Mouse (Mus musculus) liver, embryonic 13.5 days (tissue): ENCODE measurements at regions not wholly inside any gene's neighbourhood (a gene's known extent, or its start where the extent isn't known, plus 50 kb on each side); places are given as distances from the start of the nearest gene placed in this dataset.

Source experiments
- ATAC-seq: fragments of 200-750 bp; cut with Nextera tagmentation; 2 replicates; pipeline ENCODE4 v1.8.0; 2017; ENCODE audit warnings: low read depth, mild to moderate bottlenecking, moderate number of reproducible peaks, moderate library complexity
- DNase-seq: peaks from one replicate; pipeline ENCODE4 v3.0.0; 2022
- H3K27ac ChIP-seq: fragments of 300-500 bp; sonication (generic); 2 replicates; pipeline ENCODE4 v1.5.1; 2015; ENCODE audit warnings: moderate library complexity, mild to moderate bottlenecking, inconsistent platforms
- H3K27me3 ChIP-seq: fragments of 300-500 bp; sonication (generic); 2 replicates; pipeline ENCODE4 v1.6.1; 2015; ENCODE audit warnings: mild to moderate bottlenecking, inconsistent platforms
- H3K36me3 ChIP-seq: fragments of 300-500 bp; sonication (generic); 2 replicates; pipeline ENCODE4 v1.6.1; 2015; ENCODE audit warnings: mild to moderate bottlenecking, inconsistent platforms
- H3K4me1 ChIP-seq: fragments of 300-500 bp; sonication (generic); replicated peaks from 2 replicates; pipeline ENCODE4 v1.6.1; 2015; ENCODE audit warnings: inconsistent platforms
- H3K4me2 ChIP-seq: fragments of 300-500 bp; sonication (generic); 2 replicates; pipeline ENCODE4 v1.6.1; 2015; ENCODE audit warnings: inconsistent platforms, mild to moderate bottlenecking, moderate library complexity
- H3K4me3 ChIP-seq: fragments of 300-500 bp; sonication (generic); replicated peaks from 2 replicates; pipeline ENCODE4 v1.5.1; 2015; ENCODE audit warnings: mild to moderate bottlenecking, inconsistent platforms
- H3K9ac ChIP-seq: fragments of 300-500 bp; sonication (generic); 2 replicates; pipeline ENCODE4 v1.6.1; 2015; ENCODE audit warnings: mild to moderate bottlenecking, inconsistent platforms
- H3K9me3 ChIP-seq: fragments of 300-500 bp; sonication (generic); replicated peaks from 2 replicates; pipeline ENCODE4 v1.6.1; 2016; ENCODE audit warnings: inconsistent platforms
- WGBS: fragments of 180-500 bp; shearing (Covaris S2); methylation state at CpG from one replicate; pipeline ENCODE4 v1.1.7; 2015; ENCODE audit not compliant: insufficient replicate concordance; 5-methylcytosine and 5-hydroxymethylcytosine counted together

GRCm38 (mm10) chr9:113371718-113372306, 336.2 kb downstream of the Pdcd6ip start:
- no peak overlapping the region for H3K27ac ChIP-seq
- no peak overlapping the region for H3K4me3 ChIP-seq
- 64% methylated on average over 7 of the region's 7 CpGs for WGBS
- peaks cover 7% of the 10 kb centered on the region; the same call in 1 of the 2 replicates for H3K9me3 ChIP-seq
- no peaks in the 10 kb centered on the region for H3K27me3 ChIP-seq
- no peaks in the 10 kb centered on the region for H3K4me1 ChIP-seq
- no peak for ATAC-seq
- no peak for DNase-seq
- no peaks in the 10 kb centered on the region for H3K36me3 ChIP-seq
- H3K9ac ChIP-seq = no peak overlapping the region
- no peak overlapping the region for H3K4me2 ChIP-seq

DNA sequence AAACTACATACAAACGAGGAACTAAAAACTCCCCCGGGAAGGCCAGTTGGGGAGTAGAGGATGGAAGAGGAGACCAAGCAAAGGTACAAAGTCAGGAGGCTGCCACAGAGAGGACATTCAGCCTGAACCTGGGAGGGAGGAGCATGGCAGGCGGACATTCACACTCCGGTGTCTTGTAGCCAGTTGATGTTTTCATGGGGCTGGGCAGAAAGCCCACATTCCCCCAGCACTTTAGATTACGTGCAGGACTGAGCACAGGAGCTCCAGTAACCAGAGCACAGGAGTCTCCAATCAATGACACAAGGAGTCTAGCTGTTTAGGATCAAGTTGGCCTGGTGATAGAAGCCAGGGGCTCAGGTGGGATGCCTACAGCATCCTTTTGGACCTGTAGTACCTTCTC, 360.1 kb downstream of the Pdcd6ip start:
- no peak overlapping the region for H3K4me2 ChIP-seq
- 61% methylated on average over 5 of the region's 5 CpGs for WGBS
- no peak overlapping the region for H3K9ac ChIP-seq
- H3K36me3 ChIP-seq = no peaks in the 10 kb centered on the region
- H3K27ac ChIP-seq = no peak overlapping the region
- H3K4me1 ChIP-seq = no peaks in the 10 kb centered on the region
- H3K27me3 ChIP-seq = no peaks in the 10 kb centered on the region
- DNase-seq = no peak
- no peak for ATAC-seq
- H3K4me3 ChIP-seq = no peak overlapping the region
- H3K9me3 ChIP-seq = no peaks in the 10 kb centered on the region; the same call in 1 of the 2 replicates

DNA sequence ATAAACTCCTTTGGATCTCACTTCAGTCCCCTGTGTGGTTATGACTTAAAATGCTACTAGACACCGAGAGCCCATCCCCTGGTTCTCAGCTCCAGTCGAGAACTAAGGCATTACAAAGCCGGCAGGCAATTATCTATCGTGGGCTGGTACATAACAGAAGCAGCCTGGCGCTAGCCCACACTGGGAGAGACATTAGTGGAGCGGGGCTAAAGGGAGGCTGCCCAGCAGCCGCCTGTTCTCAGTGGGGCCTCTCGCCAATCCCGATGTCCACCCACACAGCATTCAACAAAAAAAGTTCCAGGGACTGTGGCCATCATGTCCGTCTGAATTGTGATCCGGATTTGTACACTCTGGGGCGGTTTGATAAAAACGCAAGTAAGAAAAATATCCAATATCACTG, 361.5 kb downstream of the Pdcd6ip start:
- Histone ChIP-seq H3K9ac (no peak overlapping the region), H3K36me3 (no peaks in the 10 kb centered on the region), H3K4me3 (no peak overlapping the region), H3K27me3 (no peaks in the 10 kb centered on the region), H3K9me3 (peaks cover 4% of the 10 kb centered on the region; the same call in 1 of the 2 replicates), H3K4me1 (no peaks in the 10 kb centered on the region), H3K4me2 (no peak overlapping the region), H3K27ac (no peak overlapping the region)
- ATAC-seq (no peak), DNase-seq (no peak)
- WGBS = 73% methylated on average over 13 of the region's 13 CpGs

GRCm38 (mm10) chr9:113342131-113342530, 365.9 kb downstream of the Pdcd6ip start:
- 69% methylated on average over 7 of the region's 7 CpGs for WGBS
- Histone ChIP-seq H3K36me3 (no peaks in the 10 kb centered on the region), H3K27ac (no peak overlapping the region), H3K4me1 (no peaks in the 10 kb centered on the region), H3K27me3 (no peaks in the 10 kb centered on the region), H3K4me2 (no peak overlapping the region), H3K9ac (no peak overlapping the region), H3K9me3 (peaks cover 17% of the 10 kb centered on the region), H3K4me3 (no peak overlapping the region)
- ATAC-seq = no peak
- no peak for DNase-seq

DNA sequence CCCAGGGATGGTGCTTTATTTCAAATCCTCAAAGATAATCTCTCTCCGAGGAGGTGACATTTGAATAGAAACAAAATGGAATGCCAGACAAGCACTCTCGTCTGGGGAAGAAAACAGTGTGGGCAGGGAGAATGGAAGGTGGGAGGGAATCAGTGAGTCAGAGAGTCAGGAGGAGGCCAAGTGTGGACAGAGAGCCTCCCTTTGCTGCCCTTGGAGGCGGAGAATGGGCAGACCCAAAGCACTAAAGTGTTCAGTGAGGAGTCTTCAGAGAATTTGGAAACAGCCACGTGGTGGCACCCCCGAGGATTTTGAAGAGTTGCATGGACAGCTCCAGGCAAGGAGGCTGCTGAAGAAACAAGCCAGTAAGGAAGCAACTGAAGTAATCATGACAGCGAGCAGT, 367.2 kb downstream of the Pdcd6ip start:
- Histone ChIP-seq H3K36me3 (no peaks in the 10 kb centered on the region), H3K9me3 (peaks cover 17% of the 10 kb centered on the region), H3K9ac (no peak overlapping the region), H3K4me3 (no peak overlapping the region), H3K27ac (no peak overlapping the region), H3K4me1 (no peaks in the 10 kb centered on the region), H3K27me3 (no peaks in the 10 kb centered on the region), H3K4me2 (no peak overlapping the region)
- ATAC-seq (no peak), DNase-seq (no peak)
- WGBS = 45% methylated on average over 6 of the region's 6 CpGs

DNA sequence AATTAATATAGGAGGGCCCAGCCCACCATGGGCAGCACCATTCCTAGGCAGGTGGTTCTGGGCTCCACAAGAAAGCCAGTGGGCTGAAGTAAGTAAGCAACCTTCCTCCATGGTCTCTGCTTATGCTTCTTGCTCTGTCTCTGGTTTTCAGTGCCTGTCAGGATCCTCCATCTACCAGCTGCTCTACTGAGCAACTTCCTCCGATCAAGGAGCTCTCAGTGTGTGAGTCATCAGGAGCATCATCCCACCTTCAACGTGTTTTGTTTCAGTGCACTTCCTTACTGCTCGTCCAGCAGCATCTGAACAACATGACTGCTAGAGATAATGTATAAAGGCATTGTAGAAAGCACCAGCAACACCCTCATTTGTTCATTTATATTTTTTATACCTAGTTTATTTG, 368.0 kb downstream of the Pdcd6ip start:
- Histone ChIP-seq H3K27me3 (no peaks in the 10 kb centered on the region), H3K9ac (no peak overlapping the region), H3K4me2 (no peak overlapping the region), H3K27ac (no peak overlapping the region), H3K4me1 (no peaks in the 10 kb centered on the region), H3K9me3 (peaks cover 17% of the 10 kb centered on the region), H3K36me3 (no peaks in the 10 kb centered on the region), H3K4me3 (no peak overlapping the region)
- DNase-seq (no peak), ATAC-seq (no peak)
- 48% methylated on average over 3 of the region's 3 CpGs for WGBS

DNA sequence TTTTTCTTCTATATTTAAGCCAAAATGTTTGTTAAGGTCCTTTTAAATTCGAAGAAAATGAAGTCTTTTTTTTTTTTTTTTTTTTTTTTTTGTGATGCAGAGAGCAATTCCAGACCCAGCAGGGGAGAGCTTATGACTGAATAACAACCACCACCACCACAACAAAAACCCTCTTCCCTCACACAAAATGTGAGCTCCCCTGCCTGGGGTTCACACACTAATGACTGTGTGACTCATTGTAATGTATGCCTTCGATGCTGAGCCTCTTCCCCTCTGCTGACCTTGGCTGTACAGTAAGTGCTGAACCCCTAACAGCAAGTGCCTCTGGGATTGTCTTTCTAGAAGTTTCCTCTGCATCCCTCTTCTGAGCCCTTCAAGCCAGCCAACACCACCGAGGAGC, 383.6 kb downstream of the Pdcd6ip start:
- Histone ChIP-seq H3K27ac (no peak overlapping the region), H3K4me2 (no peak overlapping the region), H3K4me3 (no peak overlapping the region), H3K4me1 (no peaks in the 10 kb centered on the region), H3K36me3 (no peaks in the 10 kb centered on the region), H3K27me3 (no peaks in the 10 kb centered on the region), H3K9ac (no peak overlapping the region), H3K9me3 (0 out of 2 replicates have a peak, but pooled peaks cover 2% of the 10 kb centered on the region)
- DNase-seq (no peak), ATAC-seq (no peak)
- 51% methylated on average over 3 of the region's 3 CpGs for WGBS

DNA sequence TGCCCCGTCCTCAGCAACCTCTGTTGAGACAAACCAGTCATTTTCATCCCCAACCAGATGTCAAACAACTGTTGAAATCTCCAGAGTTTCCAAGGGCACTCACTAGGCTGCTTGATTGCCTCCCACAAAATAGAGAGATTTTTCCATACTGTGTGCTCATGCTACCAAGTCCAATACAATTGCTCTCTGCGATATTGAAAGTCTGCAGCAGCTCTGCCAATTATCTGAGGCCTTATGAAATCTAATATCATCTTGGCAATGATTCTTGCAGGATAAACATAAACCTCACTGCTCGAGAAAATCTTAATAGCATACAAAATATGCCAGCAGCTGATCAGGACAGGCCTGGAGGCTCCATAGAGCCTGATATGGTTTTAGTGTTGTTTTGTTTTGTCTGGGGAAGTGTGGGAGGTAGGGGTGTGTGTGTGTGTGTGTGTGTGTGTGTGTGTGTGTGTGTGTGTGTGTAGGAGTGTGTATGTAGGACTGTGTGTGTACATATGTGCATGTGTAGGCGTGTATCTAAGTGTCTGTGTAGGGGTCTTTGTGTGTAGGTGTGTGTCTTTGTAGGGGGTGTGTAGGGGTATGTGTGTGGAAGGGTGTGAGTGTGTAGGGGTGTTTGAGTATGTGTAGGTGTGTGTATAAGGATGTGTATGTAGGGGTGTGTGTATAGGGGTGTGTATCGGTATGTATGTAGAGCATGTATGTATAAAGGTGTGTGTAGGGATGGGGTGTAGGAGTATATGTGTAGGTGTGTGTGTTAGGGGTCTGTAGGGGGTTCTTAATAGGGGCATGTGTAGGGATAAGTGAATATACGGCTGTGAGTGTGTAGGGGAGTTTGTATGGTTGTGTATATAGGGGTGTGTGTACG, 398.1 kb downstream of the Pdcd6ip start:
- Histone ChIP-seq H3K27me3 (no peaks in the 10 kb centered on the region), H3K9ac (no peak overlapping the region), H3K4me3 (no peak overlapping the region), H3K27ac (no peak overlapping the region), H3K36me3 (no peaks in the 10 kb centered on the region), H3K4me1 (no peaks in the 10 kb centered on the region), H3K4me2 (no peak overlapping the region), H3K9me3 (0 out of 2 replicates have a peak, but pooled peaks cover 6% of the 10 kb centered on the region)
- ATAC-seq = no peak
- 53% methylated on average over 7 of the region's 7 CpGs for WGBS
- DNase-seq = no peak

DNA sequence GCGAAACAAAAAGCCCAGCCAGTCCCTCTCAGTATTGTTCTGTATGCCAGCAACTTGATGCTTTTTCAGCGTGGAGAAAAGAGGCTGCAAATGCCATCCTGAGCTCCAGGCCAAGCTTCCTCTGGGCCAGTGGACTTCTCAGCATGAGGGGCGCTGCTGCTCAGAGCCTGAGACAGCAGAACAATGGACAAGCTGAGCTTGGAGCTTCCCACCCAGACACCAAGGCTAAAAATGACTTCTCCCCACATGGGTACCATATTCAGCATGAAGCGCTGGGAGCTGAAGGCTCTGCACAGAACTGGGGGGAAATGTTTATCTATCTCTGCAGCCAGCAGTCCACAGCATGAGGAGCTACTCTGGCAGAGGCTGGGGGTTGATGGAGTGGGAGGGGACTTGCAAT, 402.3 kb downstream of the Pdcd6ip start:
- Histone ChIP-seq H3K27me3 (no peaks in the 10 kb centered on the region), H3K27ac (no peak overlapping the region), H3K9ac (no peak overlapping the region), H3K9me3 (0 out of 2 replicates have a peak, but pooled peaks cover 3% of the 10 kb centered on the region), H3K4me2 (no peak overlapping the region), H3K36me3 (no peaks in the 10 kb centered on the region), H3K4me3 (no peak overlapping the region), H3K4me1 (no peaks in the 10 kb centered on the region)
- ATAC-seq (no peak), DNase-seq (no peak)
- 55% methylated on average over 4 of the region's 4 CpGs for WGBS

- no peak overlapping the region for H3K4me3 ChIP-seq
- no peak overlapping the region for H3K4me2 ChIP-seq
- WGBS = 55% methylated on average over 1 of the region's 1 CpGs
- DNase-seq (no peak), ATAC-seq (no peak)
- no peaks in the 10 kb centered on the region for H3K27me3 ChIP-seq
- no peaks in the 10 kb centered on the region for H3K9me3 ChIP-seq
- H3K9ac ChIP-seq = no peak overlapping the region
- H3K27ac ChIP-seq = no peak overlapping the region
- no peaks in the 10 kb centered on the region for H3K4me1 ChIP-seq
- H3K36me3 ChIP-seq = no peaks in the 10 kb centered on the region
These were observed 405.6 kb downstream of the Pdcd6ip start for GRCm38 (mm10) chr9:113302429-113302828.

DNA sequence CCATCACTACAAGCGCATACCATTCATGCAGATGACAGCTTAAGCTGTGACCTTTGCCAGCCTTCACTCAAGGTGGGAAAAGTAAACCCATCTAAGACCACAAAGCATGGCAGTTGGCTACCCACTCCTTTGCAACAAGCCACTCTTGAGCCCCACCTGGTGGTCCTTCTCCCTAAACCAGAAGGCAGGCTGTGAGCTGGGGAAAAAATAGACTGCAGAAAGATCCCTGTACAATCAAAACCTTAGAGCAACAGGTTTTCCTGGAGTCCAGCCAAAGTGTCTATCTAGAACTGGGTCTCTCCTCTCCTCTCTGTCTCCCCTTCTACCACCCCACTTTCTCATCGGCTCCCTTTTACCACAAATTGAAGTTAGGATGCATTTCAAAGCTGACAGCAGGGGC, 407.2 kb downstream of the Pdcd6ip start:
- 2% methylated on average over 2 of the region's 2 CpGs for WGBS
- Histone ChIP-seq H3K27ac (no peak overlapping the region), H3K9ac (no peak overlapping the region), H3K36me3 (no peaks in the 10 kb centered on the region), H3K4me3 (no peak overlapping the region), H3K4me2 (no peak overlapping the region), H3K27me3 (no peaks in the 10 kb centered on the region), H3K9me3 (0 out of 2 replicates have a peak, but pooled peaks cover 3% of the 10 kb centered on the region), H3K4me1 (no peaks in the 10 kb centered on the region)
- ATAC-seq (no peak), DNase-seq (no peak)

DNA sequence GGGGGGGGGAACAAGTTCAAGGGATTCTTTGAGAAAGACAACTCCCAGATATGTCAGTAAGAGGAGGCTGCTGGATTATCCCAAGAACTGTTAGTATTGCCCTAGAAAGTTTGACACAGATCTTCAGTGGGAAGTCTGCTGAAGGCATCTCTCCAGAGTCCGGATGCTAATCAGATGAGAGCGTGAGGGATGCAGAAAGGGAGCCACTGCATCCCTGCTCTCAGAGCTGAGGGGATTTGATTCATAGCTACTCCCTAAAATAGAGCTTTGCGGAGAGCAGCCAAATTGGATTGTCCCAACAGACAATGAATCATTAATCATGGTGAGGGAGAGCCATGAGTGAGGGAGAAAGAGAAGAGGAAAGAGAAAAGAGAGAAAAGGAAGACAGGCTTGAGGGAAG, 408.2 kb downstream of the Pdcd6ip start:
- Histone ChIP-seq H3K27me3 (no peaks in the 10 kb centered on the region), H3K36me3 (no peaks in the 10 kb centered on the region), H3K4me1 (no peaks in the 10 kb centered on the region), H3K4me3 (no peak overlapping the region), H3K27ac (no peak overlapping the region), H3K9me3 (0 out of 2 replicates have a peak, but pooled peaks cover 3% of the 10 kb centered on the region), H3K9ac (no peak overlapping the region), H3K4me2 (no peak overlapping the region)
- DNase-seq = no peak
- 28% methylated on average over 3 of the region's 3 CpGs for WGBS
- no peak for ATAC-seq
